Comparison of ENCODE assay signal across 21 mouse cellular contexts in the genomic region with DNA sequence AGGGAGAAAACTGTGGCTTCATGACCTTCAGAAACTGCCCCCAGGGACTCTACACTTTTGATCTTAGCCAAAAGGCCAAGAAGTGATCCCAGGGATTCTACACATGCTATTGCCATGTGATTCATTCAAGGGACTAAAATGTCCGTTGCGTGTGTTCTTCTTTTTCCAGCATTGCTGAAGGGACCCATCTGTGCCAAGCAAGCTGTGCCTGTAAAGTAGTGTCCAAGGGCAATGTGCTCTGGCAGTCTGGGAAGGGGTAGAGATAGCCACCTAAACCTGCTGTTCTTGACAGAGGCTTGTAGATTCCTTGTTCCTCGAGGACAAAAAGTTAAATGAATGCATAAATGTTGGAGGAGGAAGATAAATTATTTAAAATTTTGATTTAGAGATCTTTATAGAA.
"Had no signal": no experiment of that assay in that cellular context is flagged by ENCODE, and none has a peak within 500 bp of the region (broad histone marks: within the 10 kb centered on the region; RNA-seq: fewer than 3 reads in every experiment).

No protein-coding gene starts in this region.

- DNase-seq: lung, adult 2 months; lung, postnatal 14 days; lung, postnatal 36 days; midbrain, embryonic 14.5 days; retina, postnatal 1 day; right cerebral cortex, adult 18-20 months; right cerebral cortex, postnatal 25 days; right cerebral cortex, postnatal 4 days; spleen, adult 18-20 months; thymus, adult 18-20 months; thymus, postnatal 14 days; thymus, postnatal 36 days had no signal

- ATAC-seq: lung, postnatal 0 days; midbrain, embryonic 16.5 days had no signal

- H3K4me2 ChIP-seq: lung, embryonic 15.5 days; midbrain, embryonic 12.5 days; neural tube, embryonic 13.5 days; neural tube, embryonic 15.5 days had no signal

- H3K4me1 ChIP-seq: lung, embryonic 15.5 days; megakaryocyte, embryonic 14.5 days; midbrain, embryonic 12.5 days; neural tube, embryonic 13.5 days; neural tube, embryonic 15.5 days had no signal

- H3K9me3 ChIP-seq: lung, embryonic 15.5 days; megakaryocyte, embryonic 14.5 days; midbrain, embryonic 12.5 days; neural tube, embryonic 13.5 days; neural tube, embryonic 15.5 days had no signal

- H3K36me3 ChIP-seq: lung, embryonic 15.5 days; midbrain, embryonic 12.5 days; neural tube, embryonic 13.5 days; neural tube, embryonic 15.5 days had no signal

- H3K9ac ChIP-seq: lung, embryonic 15.5 days; midbrain, embryonic 12.5 days; neural tube, embryonic 13.5 days; neural tube, embryonic 15.5 days had no signal

- H3K4me3 ChIP-seq: lung, embryonic 15.5 days; megakaryocyte, embryonic 14.5 days; midbrain, embryonic 12.5 days; myocyte; neural tube, embryonic 13.5 days; neural tube, embryonic 15.5 days had no signal

- H3K27me3 ChIP-seq: lung, embryonic 15.5 days; megakaryocyte, embryonic 14.5 days; midbrain, embryonic 12.5 days; neural tube, embryonic 13.5 days; neural tube, embryonic 15.5 days had no signal

- H3K27ac ChIP-seq: lung, embryonic 15.5 days; macrophage; midbrain, embryonic 12.5 days; neural tube, embryonic 13.5 days; neural tube, embryonic 15.5 days had no signal
